Mouse (Mus musculus) thymus, adult 2 months (tissue): ENCODE data around the gene Thoc6. TPM values are rescaled to one million over a fixed set of nuclear protein-coding genes. Genes with fewer than 3 reads are reported as not detected.

ENCODE experiments used
- DNase-seq: peaks from one replicate; pipeline ENCODE4 v3.0.0; 2021
- H3K27ac ChIP-seq: fragments of 200-500 bp; 2 replicates; pipeline ENCODE4 v1.5.1; 2012; ENCODE audit warnings: low read length, control low read depth; ENCODE audit not compliant: control insufficient read depth, insufficient read depth
- H3K27me3 ChIP-seq: fragments of 200-500 bp; 2 replicates; pipeline ENCODE4 v1.6.1; 2012; ENCODE audit warnings: mild to moderate bottlenecking, low read length, moderate library complexity, mixed read lengths; ENCODE audit not compliant: control insufficient read depth, insufficient read depth
- H3K36me3 ChIP-seq: fragments of 200-500 bp; 2 replicates; pipeline ENCODE4 v1.6.1; 2012; ENCODE audit warnings: mild to moderate bottlenecking, low read length, moderate library complexity; ENCODE audit not compliant: control insufficient read depth, insufficient read depth
- H3K4me1 ChIP-seq: fragments of 200-500 bp; replicated peaks from 2 replicates; pipeline ENCODE4 v1.6.1; 2012; ENCODE audit warnings: low read length; ENCODE audit not compliant: control insufficient read depth, insufficient read depth
- H3K4me3 ChIP-seq: fragments of 200-500 bp; 2 replicates; pipeline ENCODE4 v1.5.1; 2012; ENCODE audit warnings: mild to moderate bottlenecking, low read length, control low read depth, moderate library complexity; ENCODE audit not compliant: control insufficient read depth, insufficient read depth
- CTCF ChIP-seq: fragments of 200-500 bp; IDR thresholded peaks from 2 replicates; pipeline ENCODE4 v1.5.1; 2012; ENCODE audit warnings: mild to moderate bottlenecking, control low read depth, low read length, moderate library complexity, borderline replicate concordance; ENCODE audit not compliant: control insufficient read depth, poor library complexity, insufficient read depth; ENCODE audit errors: extremely low read depth
- POLR2A ChIP-seq: fragments of 200-500 bp; IDR thresholded peaks from 2 replicates; pipeline ENCODE4 v1.6.1; 2012; ENCODE audit warnings: mild to moderate bottlenecking, low read length, control low read depth, moderate library complexity; ENCODE audit not compliant: control insufficient read depth, poor library complexity, insufficient read depth; ENCODE audit errors: extremely low read depth
- WGBS: fragments of 180-500 bp; shearing (Covaris S2); methylation state at CpG from one replicate; pipeline ENCODE4 v1.1.7; 2018; 5-methylcytosine and 5-hydroxymethylcytosine counted together
- polyA plus RNA-seq: library from polyadenylated mRNA; depleted of rRNA; stranded (reverse); fragments of >200 nt; gene quantifications from 2 replicates; pipeline ENCODE4 v1.2.3, GENCODE M21; 2012; rRNA removed

Gene Thoc6
- polyA plus RNA-seq, result 78.3 and 84.5 TPM in 2 replicates

DNA sequence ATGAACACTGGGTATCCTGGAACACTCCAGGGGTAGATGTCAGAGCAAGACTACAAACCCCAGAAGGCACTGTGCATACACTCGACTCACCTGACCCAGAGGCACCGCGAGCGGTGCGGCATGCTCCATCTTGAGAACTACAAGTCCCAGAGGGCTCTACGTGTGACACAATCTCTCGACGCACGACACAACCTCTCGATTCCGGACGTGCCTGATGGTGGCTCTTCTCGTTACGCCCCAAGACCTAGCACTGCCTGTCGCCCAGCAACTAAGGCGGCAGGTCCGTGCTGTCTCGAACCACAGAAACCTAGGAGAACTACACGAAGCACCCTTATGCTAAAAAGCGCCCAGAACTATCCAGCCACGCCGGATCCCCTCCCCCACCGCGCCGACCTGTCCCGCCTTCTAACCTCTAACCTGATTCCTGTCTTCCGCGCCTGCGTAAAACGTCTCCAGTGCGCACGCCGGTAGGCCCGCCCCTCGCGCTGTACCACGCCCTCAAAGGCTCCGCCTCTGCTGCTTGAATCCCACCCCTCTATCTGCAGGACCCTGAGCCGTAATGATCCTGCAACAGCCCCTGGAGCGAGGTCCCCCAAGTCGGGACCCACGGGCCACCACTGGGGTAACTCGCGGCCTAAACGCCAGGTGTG lies at the start of gene Thoc6, which contains the start of gene Hcfc1r1:
Thoc6 (minus strand) TSS at position 459 of the 650 bp plus-strand sequence.
Hcfc1r1 (plus strand) TSS at position 173 of the 650 bp plus-strand sequence.
- H3K4me1 ChIP-seq, result peaks cover 21% of the 10 kb centered on the region
- H3K4me3 ChIP-seq, result peak within 1 kb of the TSS; percentile 77

DNA sequence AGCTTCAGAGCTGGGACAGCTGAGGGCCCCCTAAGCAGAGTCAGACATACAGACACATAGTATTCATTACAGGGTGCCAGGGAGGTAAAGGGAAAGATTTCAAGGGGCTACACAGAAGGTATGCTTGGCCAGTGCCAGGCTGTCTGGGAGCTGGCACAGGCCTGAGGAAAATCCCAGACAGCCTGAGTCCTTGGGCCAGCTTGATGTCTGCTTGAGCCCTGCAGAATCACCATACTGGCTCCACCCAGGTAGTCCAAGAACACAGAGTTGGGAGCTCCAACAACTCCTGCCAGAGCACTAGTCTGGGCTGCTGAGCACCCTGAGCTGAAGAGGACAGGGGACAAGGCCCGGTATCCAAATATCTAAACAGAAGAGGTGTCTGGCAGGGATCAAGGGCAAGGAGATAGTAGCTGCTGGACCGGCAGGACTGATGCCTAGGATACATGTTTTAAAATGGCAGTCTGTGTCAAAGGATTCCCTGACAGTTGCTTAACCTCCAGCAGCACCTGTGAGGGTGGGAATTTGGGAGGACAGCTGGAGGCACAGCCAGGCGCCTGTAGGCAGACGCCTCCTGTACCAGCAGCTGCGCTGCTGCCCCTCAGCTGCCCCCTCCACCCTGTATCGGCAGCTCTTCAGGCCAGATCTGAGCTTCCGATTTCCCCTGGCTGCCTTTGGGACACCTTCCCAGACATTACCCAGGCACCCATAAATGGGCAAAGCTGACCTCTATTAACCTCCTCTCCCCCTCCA lies 48.9 kb upstream of the Thoc6 start, which contains the start of gene 1520401A03Rik:
1520401A03Rik (minus strand) TSS at position 408 of the 750 bp plus-strand sequence.
- DNase-seq, result no peak
- H3K4me3 ChIP-seq, result no peak within 1 kb of the TSS
- H3K36me3 ChIP-seq, result no peaks in the 10 kb centered on the region
- H3K27ac ChIP-seq, result no peak within 1 kb of the TSS
- no peaks in the 10 kb centered on the region for H3K27me3 ChIP-seq
- 94% methylated on average over 7 of the region's 7 CpGs for WGBS
- TF ChIP-seq CTCF, result no peak
- no peak for TF ChIP-seq POLR2A
- peaks cover 11% of the 10 kb centered on the region; the same call in 1 of the 2 replicates for H3K4me1 ChIP-seq

More for the DNA sequence above, at the start of gene Thoc6, which contains the start of gene Hcfc1r1:
- under 1% methylated on average over 45 of the region's 45 CpGs for WGBS
- DNase-seq, result peak; percentile 91
- Histone ChIP-seq H3K27ac (peak within 1 kb of the TSS; percentile 55), H3K27me3 (peaks cover 3% of the 10 kb centered on the region; the same call in 1 of the 2 replicates), H3K36me3 (peaks cover 5% of the 10 kb centered on the region; the same call in 1 of the 2 replicates)
- TF ChIP-seq CTCF (no peak; the same call in none of the 2 replicates), POLR2A (peak; percentile 56; the same call in 1 of the 2 replicates)

DNA sequence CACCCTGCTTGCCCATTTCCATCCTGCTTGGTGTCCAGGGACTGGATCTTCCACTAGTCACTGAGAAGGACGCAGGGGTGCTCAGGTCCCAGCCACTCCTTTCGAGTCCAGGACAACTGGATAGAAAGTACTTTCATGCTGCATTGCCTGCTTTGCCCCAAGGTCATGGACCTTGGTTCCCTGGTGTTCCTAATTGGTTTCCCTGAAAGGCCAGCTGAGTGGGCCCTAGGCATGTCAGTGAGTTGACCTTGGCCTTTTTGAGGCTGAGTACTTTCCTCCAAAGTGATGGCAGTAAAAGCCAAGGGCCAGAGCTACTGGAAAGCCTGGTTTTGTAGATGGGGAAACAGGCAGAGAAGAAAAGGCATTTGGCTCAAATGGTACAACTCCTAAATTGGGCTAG lies 48.2 kb upstream of the Thoc6 start:
- Histone ChIP-seq H3K36me3 (no peaks in the 10 kb centered on the region), H3K4me1 (peaks cover 9% of the 10 kb centered on the region; the same call in 1 of the 2 replicates), H3K27me3 (no peaks in the 10 kb centered on the region), H3K4me3 (no peak overlapping the region), H3K27ac (no peak overlapping the region)
- no peak for DNase-seq
- TF ChIP-seq POLR2A (no peak), CTCF (no peak)
- WGBS, result 98% methylated on average over 2 of the region's 2 CpGs

DNA sequence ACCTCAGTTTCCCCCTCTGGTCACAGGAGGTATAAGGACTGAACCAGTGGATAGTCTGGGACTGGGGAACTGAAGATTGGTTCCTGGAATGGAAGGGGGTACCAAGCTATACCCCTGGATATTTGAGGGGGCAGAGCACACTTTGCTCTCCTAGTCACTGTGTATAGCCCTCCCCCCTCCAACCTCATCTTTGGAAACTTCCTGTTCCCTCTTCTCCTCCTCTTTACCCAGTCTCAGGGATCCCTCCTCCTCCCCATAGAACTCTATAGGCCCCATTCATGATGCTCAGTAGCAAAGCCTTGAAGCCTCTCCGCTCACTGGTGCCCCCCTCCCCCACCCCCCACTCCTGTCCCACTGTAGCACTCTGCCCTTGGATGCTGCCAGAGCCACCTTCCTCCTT lies 45.8 kb upstream of the Thoc6 start:
- no peak overlapping the region for H3K4me3 ChIP-seq
- no peak for DNase-seq
- WGBS, result 58% methylated on average over 1 of the region's 1 CpGs

DNA sequence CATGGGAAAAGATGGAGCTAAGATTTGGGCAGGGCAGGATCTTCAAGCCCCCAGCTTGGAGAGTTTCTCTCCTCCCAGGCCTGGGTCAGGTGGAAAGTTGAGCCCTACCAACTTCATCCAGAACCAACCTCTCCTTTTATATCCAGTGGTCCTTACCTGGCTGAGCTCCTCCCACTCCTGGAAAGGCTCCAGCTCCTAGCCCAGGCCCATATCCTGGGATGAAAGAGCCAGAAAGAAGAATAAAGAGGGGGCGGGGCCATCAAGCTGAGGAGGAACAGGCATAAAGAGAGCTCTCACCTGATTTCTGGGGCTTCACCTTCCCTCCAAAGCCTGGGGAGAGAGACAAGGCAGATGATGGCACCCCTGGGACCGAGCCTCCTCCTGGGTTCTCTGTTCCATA lies 43.3 kb upstream of the Thoc6 start:
- no peaks in the 10 kb centered on the region for H3K27me3 ChIP-seq
- H3K27ac ChIP-seq, result no peak overlapping the region
- DNase-seq, result no peak
- H3K4me3 ChIP-seq, result no peak overlapping the region
- H3K4me1 ChIP-seq, result no peaks in the 10 kb centered on the region
- no peaks in the 10 kb centered on the region for H3K36me3 ChIP-seq
- WGBS, result 88% methylated on average over 2 of the region's 2 CpGs
- TF ChIP-seq POLR2A (no peak), CTCF (no peak)

More for the DNA sequence above, 45.8 kb upstream of the Thoc6 start:
- H3K36me3 ChIP-seq, result no peaks in the 10 kb centered on the region
- H3K27ac ChIP-seq, result no peak overlapping the region
- no peaks in the 10 kb centered on the region for H3K27me3 ChIP-seq
- no peaks in the 10 kb centered on the region for H3K4me1 ChIP-seq
- TF ChIP-seq POLR2A (no peak), CTCF (no peak)

DNA sequence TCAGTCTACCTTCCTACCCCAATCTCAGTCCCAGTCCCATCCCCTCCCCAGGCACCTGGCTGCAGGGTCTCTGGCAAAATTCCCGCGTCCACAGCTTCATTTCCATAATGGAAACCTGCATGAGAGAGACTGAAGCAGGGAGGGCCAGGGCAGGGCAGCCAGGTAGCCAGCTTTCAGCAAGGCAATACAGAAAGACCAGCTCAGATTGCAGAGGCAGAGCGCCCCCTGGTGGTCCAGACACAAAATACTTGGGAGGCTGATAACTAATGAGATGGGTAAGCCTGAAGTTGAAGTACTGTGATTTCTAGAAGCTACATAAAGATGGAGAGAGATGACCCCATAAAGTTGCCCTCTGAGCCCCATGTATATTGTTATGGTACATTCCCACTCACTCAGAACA lies 32.5 kb upstream of the Thoc6 start:
- Histone ChIP-seq H3K4me3 (no peak overlapping the region), H3K27ac (no peak overlapping the region), H3K4me1 (no peaks in the 10 kb centered on the region), H3K27me3 (no peaks in the 10 kb centered on the region), H3K36me3 (no peaks in the 10 kb centered on the region)
- TF ChIP-seq POLR2A, result no peak
- TF ChIP-seq CTCF, result peak; percentile 79; the same call in 1 of the 2 replicates
- 3% methylated on average over 3 of the region's 3 CpGs for WGBS
- peak; percentile 66 for DNase-seq
